ENCODE assay signal across 23 mouse cellular contexts in genomic region chr12:79279513-79280115, GRCm38 (mm10). TPM values are rescaled to one million over a fixed set of nuclear protein-coding genes. Genes with fewer than 3 reads are reported as not detected.
DNase-seq lines count a peak whose midpoint lies in the region; TF ChIP-seq lines count a peak whose summit lies in the region.
"Had no signal": no experiment of that assay in that cellular context is flagged by ENCODE, and none has a peak within 500 bp of the region (broad histone marks: within the 10 kb centered on the region; RNA-seq: fewer than 3 reads in every experiment).

No protein-coding gene starts in this region.

- no peak for TF ChIP-seq EP300 in ES-Bruce4 (IDR thresholded peaks at IDR 0.05; ENCODE audit: insufficient read depth, low read depth, low read length)

- H3K27ac ChIP-seq in ES-Bruce4 (ENCODE audit: insufficient read depth, low read length), result no peak overlapping the region
- H3K27ac ChIP-seq: embryonic facial prominence, embryonic 12.5 days; embryonic facial prominence, embryonic 15.5 days; heart, embryonic 15.5 days; hindbrain, embryonic 10.5 days; hindbrain, embryonic 13.5 days; intestine, embryonic 15.5 days had no signal

- H3K4me3 ChIP-seq in E14TG2a.4 (replicated peaks; ENCODE audit: low read length), result peak overlapping the region; percentile 60
- H3K4me3 ChIP-seq in ES-Bruce4 (ENCODE audit: low read depth, low read length), result peak overlapping the region; percentile 13
- H3K4me3 ChIP-seq: embryonic facial prominence, embryonic 12.5 days; embryonic facial prominence, embryonic 15.5 days; heart, embryonic 12.5 days; heart, embryonic 15.5 days; hindbrain, embryonic 10.5 days; hindbrain, embryonic 13.5 days; intestine, embryonic 15.5 days had no signal

- TF ChIP-seq CTCF in E14TG2a.4 (conservative IDR thresholded peaks at IDR 0.05; ENCODE audit: low read length) (no peak), ES-Bruce4 (IDR thresholded peaks at IDR 0.05; ENCODE audit: low read depth, low read length) (no peak)

- H3K36me3 ChIP-seq in E14TG2a.4 (ENCODE audit: insufficient read depth, low read length) (peaks cover 96% of the 10 kb centered on the region), ES-Bruce4 (ENCODE audit: control insufficient read depth, insufficient read depth, low read length, poor library complexity, severe bottlenecking) (peaks cover 3% of the 10 kb centered on the region; the same call in 1 of the 2 replicates)

- no peaks in the 10 kb centered on the region for H3K27me3 ChIP-seq in E14TG2a.4 (ENCODE audit: insufficient read depth, low read length)
- no peaks in the 10 kb centered on the region for H3K27me3 ChIP-seq in ES-Bruce4 (ENCODE audit: control insufficient read depth, insufficient read depth, low read length, poor library complexity, severe bottlenecking)
- H3K27me3 ChIP-seq: embryonic facial prominence, embryonic 12.5 days; embryonic facial prominence, embryonic 15.5 days; heart, embryonic 12.5 days; heart, embryonic 15.5 days; hindbrain, embryonic 13.5 days; intestine, embryonic 15.5 days had no signal

- H3K4me1 ChIP-seq in E14TG2a.4 (replicated peaks; ENCODE audit: low read depth, low read length), result peaks cover 23% of the 10 kb centered on the region
- no peaks in the 10 kb centered on the region for H3K4me1 ChIP-seq in ES-Bruce4 (ENCODE audit: control insufficient read depth, insufficient read depth, low read length)
- H3K4me1 ChIP-seq: embryonic facial prominence, embryonic 12.5 days; embryonic facial prominence, embryonic 15.5 days; heart, embryonic 12.5 days; heart, embryonic 15.5 days; hindbrain, embryonic 10.5 days; hindbrain, embryonic 13.5 days; intestine, embryonic 15.5 days had no signal

- H3K9me3 ChIP-seq in E14TG2a.4 (ENCODE audit: low read length) (no peaks in the 10 kb centered on the region), ES-Bruce4 (replicated peaks; ENCODE audit: control insufficient read depth, insufficient read depth, low read length, poor library complexity, severe bottlenecking) (no peaks in the 10 kb centered on the region)
- H3K9me3 ChIP-seq: embryonic facial prominence, embryonic 12.5 days; embryonic facial prominence, embryonic 15.5 days; heart, embryonic 12.5 days; heart, embryonic 15.5 days; hindbrain, embryonic 10.5 days; hindbrain, embryonic 13.5 days; intestine, embryonic 15.5 days had no signal

- no peak for TF ChIP-seq POLR2A in ES-Bruce4 (IDR thresholded peaks at IDR 0.05; ENCODE audit: insufficient read depth, low read length)

- peak; percentile 16 for DNase-seq in layer of hippocampus, adult 9-11 months
- no peak for DNase-seq in layer of hippocampus, postnatal 14 days (ENCODE audit: low spot score in 2 of 2)
- DNase-seq in telencephalon, adult 2 months (ENCODE audit: low read depth, low spot score), result peak; percentile 27
- DNase-seq in cerebellum, adult 18-20 months, result no peak
- DNase-seq: adrenal gland, adult 8-10 months; adrenal gland, postnatal 25 days; cerebellum, adult 2 months; cerebellum, adult 9-11 months; cerebellum, postnatal 25 days; forebrain, postnatal 0 days; gastrocnemius, postnatal 10 days; gastrocnemius, postnatal 36 days; heart, postnatal 10 days; heart, postnatal 36 days had no signal

- no peak overlapping the region for H3K9ac ChIP-seq in ES-Bruce4 (ENCODE audit: low read depth, poor library complexity, severe bottlenecking)
- H3K9ac ChIP-seq: embryonic facial prominence, embryonic 12.5 days; embryonic facial prominence, embryonic 15.5 days; forebrain, postnatal 0 days; heart, embryonic 12.5 days; heart, embryonic 15.5 days; hindbrain, embryonic 13.5 days; intestine, embryonic 15.5 days had no signal

RNA-seq across cellular contexts. Expression of gene Zfyve26, which starts 16.5 kb away (rescaled TPM):
- total RNA-seq in layer of hippocampus, postnatal 14 days (2021), result 10 to 100 TPM; 27.0 to 30.0 TPM
- 32.2 and 33.6 TPM in 2 replicates for polyA plus RNA-seq in ES-Bruce4 (2011; ENCODE audit: insufficient read depth, insufficient read length, low read depth, missing spikeins)

RNA-seq across cellular contexts. Expression of gene Rad51b, which starts 17.5 kb away (rescaled TPM):
- under 1 TPM; 0.33 to 0.46 TPM for total RNA-seq in layer of hippocampus, postnatal 14 days (2021)
- 13.8 and 14.0 TPM in 2 replicates for polyA plus RNA-seq in ES-Bruce4 (2011; ENCODE audit: insufficient read depth, insufficient read length, low read depth, missing spikeins)

Comparison
In these comparisons a context has a peak if more than half of its experiments do, and no peak if none do; other contexts are left out.
1. DNase-seq: peak in layer of hippocampus, adult 9-11 months (single experiment) and telencephalon, adult 2 months (single experiment); none in layer of hippocampus, postnatal 14 days (0 of 2) and cerebellum, adult 18-20 months (0 of 2).